Mouse (Mus musculus) stomach, embryonic 15.5 days (tissue): ENCODE measurements around the gene Prep. TPM values are rescaled to one million over a fixed set of nuclear protein-coding genes. Genes with fewer than 3 reads are reported as not detected.

Source experiments
- ATAC-seq: fragments of 200-750 bp; cut with Nextera tagmentation; 2 replicates; pipeline ENCODE4 v1.8.0; 2017; ENCODE audit warnings: low read depth, moderate number of reproducible peaks, moderate TSS enrichment; ENCODE audit not compliant: insufficient read depth, low FRiP score
- H3K27ac ChIP-seq: fragments of 300-500 bp; sonication (generic); 2 replicates; pipeline ENCODE4 v1.5.1; 2015; ENCODE audit warnings: mild to moderate bottlenecking, inconsistent platforms
- H3K27me3 ChIP-seq: fragments of 300-500 bp; sonication (generic); replicated peaks from 2 replicates; pipeline ENCODE4 v1.6.1; 2015; ENCODE audit warnings: inconsistent platforms
- H3K36me3 ChIP-seq: fragments of 300-500 bp; sonication (generic); 2 replicates; pipeline ENCODE4 v1.6.1; 2015; ENCODE audit warnings: inconsistent platforms
- H3K4me1 ChIP-seq: fragments of 300-500 bp; sonication (generic); 2 replicates; pipeline ENCODE4 v1.6.1; 2015; ENCODE audit warnings: inconsistent platforms
- H3K4me2 ChIP-seq: fragments of 300-500 bp; sonication (generic); 2 replicates; pipeline ENCODE4 v1.6.1; 2015; ENCODE audit warnings: mild to moderate bottlenecking, inconsistent platforms
- H3K4me3 ChIP-seq: fragments of 300-500 bp; sonication (generic); replicated peaks from 2 replicates; pipeline ENCODE4 v1.5.1; 2015; ENCODE audit warnings: inconsistent platforms
- H3K9ac ChIP-seq: fragments of 300-500 bp; sonication (generic); 2 replicates; pipeline ENCODE4 v1.6.1; 2015; ENCODE audit warnings: inconsistent platforms
- H3K9me3 ChIP-seq: fragments of 300-500 bp; sonication (generic); 2 replicates; pipeline ENCODE4 v1.6.1; 2016; ENCODE audit warnings: inconsistent platforms
- WGBS: fragments of 180-500 bp; shearing (Covaris S2); methylation state at CpG from one replicate; pipeline ENCODE4 v1.1.7; 2015; 5-methylcytosine and 5-hydroxymethylcytosine counted together
- polyA plus RNA-seq: library from polyadenylated mRNA; unstranded; fragments of >200 nt; fragmentation: Nextera tagmentation; extraction: Ambion mirVana; gene quantifications from 2 replicates; pipeline ENCODE4 v1.2.1, GENCODE M21; 2015

Prep gene
- polyA plus RNA-seq, 1 experiment from 2014 or later, result 22.1 TPM

DNA sequence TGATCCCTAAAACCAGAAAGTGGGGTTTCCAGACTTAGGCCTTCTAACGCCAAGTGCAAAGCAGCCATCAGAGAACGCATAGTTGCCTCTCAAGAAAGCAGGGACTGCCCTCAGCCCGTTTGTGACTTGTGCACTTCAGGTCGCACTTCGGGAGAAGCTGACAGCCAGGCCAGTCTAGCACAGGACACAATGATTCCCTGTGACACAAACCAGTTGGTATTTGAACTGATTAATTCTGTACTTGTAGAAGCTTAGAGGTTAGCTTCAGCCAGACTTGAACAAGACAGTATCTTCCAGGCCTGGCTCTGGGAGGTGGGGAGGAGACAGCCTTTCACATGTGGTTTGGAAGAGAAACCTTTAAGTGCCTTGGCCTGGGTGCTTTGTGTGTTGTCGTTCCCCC, 56.0 kb downstream of the Prep start:
- H3K36me3 ChIP-seq, result peaks cover 13% of the 10 kb centered on the region
- no peaks in the 10 kb centered on the region for H3K4me1 ChIP-seq
- no peaks in the 10 kb centered on the region for H3K9me3 ChIP-seq
- 83% methylated on average over 6 of the region's 6 CpGs for WGBS
- ATAC-seq, result no peak
- no peaks in the 10 kb centered on the region for H3K27me3 ChIP-seq
- no peak overlapping the region for H3K27ac ChIP-seq
- H3K4me2 ChIP-seq, result no peak overlapping the region
- no peak overlapping the region for H3K9ac ChIP-seq
- H3K4me3 ChIP-seq, result no peak overlapping the region

- H3K9me3 ChIP-seq, result no peaks in the 10 kb centered on the region
- no peak overlapping the region for H3K9ac ChIP-seq
- peaks cover 4% of the 10 kb centered on the region; the same call in 1 of the 2 replicates for H3K36me3 ChIP-seq
- H3K4me2 ChIP-seq, result no peak overlapping the region
- no peaks in the 10 kb centered on the region for H3K4me1 ChIP-seq
- no peak overlapping the region for H3K27ac ChIP-seq
- H3K4me3 ChIP-seq, result no peak overlapping the region
- WGBS, result 83% methylated on average over 11 of the region's 11 CpGs
- no peaks in the 10 kb centered on the region for H3K27me3 ChIP-seq
- no peak for ATAC-seq
These were observed 62.1 kb downstream of the Prep start for GRCm38 (mm10) chr10:45129105-45129504.

DNA sequence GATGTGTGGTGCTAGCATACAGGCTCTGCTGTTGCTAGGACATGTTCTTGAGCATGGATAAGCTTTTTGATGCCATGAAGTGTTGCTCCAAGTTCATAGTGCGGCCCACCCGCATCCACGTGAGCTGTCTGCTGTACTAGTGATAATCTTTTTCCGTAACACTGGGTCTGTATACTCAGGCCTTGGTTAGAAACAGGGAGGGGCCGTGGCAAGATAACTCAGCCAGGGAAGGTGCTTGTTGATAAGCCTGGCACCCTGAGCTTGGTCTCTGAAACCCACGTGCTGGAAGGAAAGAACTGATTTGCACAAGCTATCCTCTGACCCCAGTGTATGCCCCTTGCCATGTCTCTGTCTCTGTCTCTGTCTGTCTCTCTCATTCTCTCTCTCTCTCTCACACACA, 63.0 kb downstream of the Prep start:
- 74% methylated on average over 6 of the region's 6 CpGs for WGBS
- no peak overlapping the region for H3K27ac ChIP-seq
- ATAC-seq, result peak; percentile 71
- H3K9me3 ChIP-seq, result no peaks in the 10 kb centered on the region
- no peak overlapping the region for H3K9ac ChIP-seq
- H3K4me3 ChIP-seq, result no peak overlapping the region
- H3K36me3 ChIP-seq, result peaks cover 4% of the 10 kb centered on the region; the same call in 1 of the 2 replicates
- no peaks in the 10 kb centered on the region for H3K4me1 ChIP-seq
- H3K4me2 ChIP-seq, result no peak overlapping the region
- no peaks in the 10 kb centered on the region for H3K27me3 ChIP-seq

DNA sequence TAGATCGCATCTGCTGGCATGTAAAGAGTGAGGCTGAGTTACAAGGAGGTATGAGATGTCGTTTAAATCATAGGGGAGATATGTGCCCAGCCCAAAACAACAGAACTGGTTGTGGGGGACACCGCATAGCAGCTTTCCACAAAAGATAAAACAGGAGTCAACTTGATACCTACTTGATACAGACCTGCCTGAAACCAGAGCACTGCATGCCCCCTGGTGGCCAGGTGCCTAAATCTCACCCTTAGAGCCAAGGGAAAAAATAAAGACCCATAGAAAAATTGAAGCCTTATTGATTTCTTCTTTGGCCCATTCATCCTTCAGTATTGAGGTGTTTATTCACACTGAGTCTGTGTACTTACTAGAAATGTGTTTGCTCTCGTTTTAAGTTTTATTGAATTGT, 65.4 kb downstream of the Prep start:
- H3K4me1 ChIP-seq, result no peaks in the 10 kb centered on the region
- no peaks in the 10 kb centered on the region for H3K27me3 ChIP-seq
- no peak overlapping the region for H3K4me3 ChIP-seq
- H3K4me2 ChIP-seq, result no peak overlapping the region
- 63% methylated on average over 4 of the region's 4 CpGs for WGBS
- no peak overlapping the region for H3K9ac ChIP-seq
- H3K9me3 ChIP-seq, result no peaks in the 10 kb centered on the region
- no peak for ATAC-seq
- H3K36me3 ChIP-seq, result 0 out of 2 replicates have a peak, but pooled peaks cover 2% of the 10 kb centered on the region
- H3K27ac ChIP-seq, result no peak overlapping the region

DNA sequence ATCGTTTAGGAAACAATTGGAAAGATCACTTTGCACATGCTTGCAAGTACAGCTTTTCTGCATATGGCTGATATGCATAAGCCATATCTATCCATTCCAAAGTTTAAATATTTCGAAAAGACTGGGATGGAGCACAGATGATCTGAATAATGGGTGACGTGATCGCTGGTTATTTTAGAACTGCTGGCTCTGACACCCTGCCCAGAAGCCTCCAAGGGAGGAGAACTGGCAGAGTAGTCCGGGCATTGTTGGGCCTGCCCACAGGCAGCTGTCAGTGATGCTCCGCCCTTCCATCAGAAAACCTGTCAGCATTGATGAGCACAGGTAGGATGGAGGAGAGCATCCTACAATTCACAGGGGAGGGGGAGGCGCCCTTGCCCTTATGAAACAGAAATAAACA, 69.8 kb downstream of the Prep start:
- Histone ChIP-seq H3K27me3 (no peaks in the 10 kb centered on the region), H3K4me2 (no peak overlapping the region), H3K9ac (no peak overlapping the region), H3K4me1 (no peaks in the 10 kb centered on the region), H3K27ac (no peak overlapping the region), H3K4me3 (no peak overlapping the region), H3K36me3 (0 out of 2 replicates have a peak, but pooled peaks cover 2% of the 10 kb centered on the region), H3K9me3 (no peaks in the 10 kb centered on the region)
- 86% methylated on average over 7 of the region's 7 CpGs for WGBS
- no peak for ATAC-seq

DNA sequence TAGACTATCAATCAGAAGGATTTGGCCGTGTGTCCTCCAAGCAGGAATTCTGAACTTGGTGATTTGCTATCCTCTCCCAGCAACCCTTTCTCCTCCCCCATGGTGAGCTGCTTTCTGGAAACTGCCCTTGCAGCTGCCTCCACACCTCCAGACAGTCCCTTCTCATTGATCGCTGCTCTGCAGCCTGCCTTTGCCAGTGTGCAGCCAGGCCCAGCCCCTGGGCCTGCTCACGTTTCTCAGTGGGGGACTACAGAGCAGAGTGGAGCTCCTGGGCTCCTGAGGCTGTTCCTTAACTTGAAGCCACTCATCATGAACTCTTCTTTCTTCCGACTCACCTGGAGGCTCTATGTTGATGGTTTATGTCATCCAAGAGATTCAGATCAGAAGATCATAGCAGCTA, 72.9 kb downstream of the Prep start:
- H3K9me3 ChIP-seq, result no peaks in the 10 kb centered on the region
- no peak for ATAC-seq
- H3K27ac ChIP-seq, result no peak overlapping the region
- no peaks in the 10 kb centered on the region for H3K4me1 ChIP-seq
- WGBS, result 76% methylated on average over 4 of the region's 4 CpGs
- H3K27me3 ChIP-seq, result no peaks in the 10 kb centered on the region
- H3K36me3 ChIP-seq, result 0 out of 2 replicates have a peak, but pooled peaks cover 2% of the 10 kb centered on the region
- H3K4me3 ChIP-seq, result no peak overlapping the region
- H3K4me2 ChIP-seq, result no peak overlapping the region
- H3K9ac ChIP-seq, result no peak overlapping the region

GRCm38 (mm10) chr10:45140474-45141212, 73.6 kb downstream of the Prep start:
- no peak overlapping the region for H3K4me2 ChIP-seq
- no peak overlapping the region for H3K4me3 ChIP-seq
- WGBS, result 85% methylated on average over 7 of the region's 7 CpGs
- no peak overlapping the region for H3K27ac ChIP-seq
- H3K27me3 ChIP-seq, result no peaks in the 10 kb centered on the region
- ATAC-seq, result no peak
- no peak overlapping the region for H3K9ac ChIP-seq
- 0 out of 2 replicates have a peak, but pooled peaks cover 2% of the 10 kb centered on the region for H3K36me3 ChIP-seq
- no peaks in the 10 kb centered on the region for H3K9me3 ChIP-seq
- H3K4me1 ChIP-seq, result no peaks in the 10 kb centered on the region

- Histone ChIP-seq H3K9me3 (no peaks in the 10 kb centered on the region), H3K4me2 (no peak overlapping the region), H3K27me3 (no peaks in the 10 kb centered on the region), H3K4me1 (no peaks in the 10 kb centered on the region), H3K4me3 (no peak overlapping the region), H3K27ac (no peak overlapping the region), H3K9ac (no peak overlapping the region), H3K36me3 (no peaks in the 10 kb centered on the region)
- WGBS, result 74% methylated on average over 5 of the region's 5 CpGs
- no peak for ATAC-seq
These were observed 75.4 kb downstream of the Prep start for GRCm38 (mm10) chr10:45142359-45142758.

- Histone ChIP-seq H3K4me1 (no peaks in the 10 kb centered on the region), H3K36me3 (no peaks in the 10 kb centered on the region), H3K4me3 (no peak overlapping the region), H3K27me3 (no peaks in the 10 kb centered on the region), H3K9me3 (no peaks in the 10 kb centered on the region), H3K27ac (no peak overlapping the region), H3K4me2 (no peak overlapping the region), H3K9ac (no peak overlapping the region)
- WGBS, result 92% methylated on average over 6 of the region's 6 CpGs
- ATAC-seq, result no peak
These were observed 77.2 kb downstream of the Prep start for GRCm38 (mm10) chr10:45144038-45144817.

DNA sequence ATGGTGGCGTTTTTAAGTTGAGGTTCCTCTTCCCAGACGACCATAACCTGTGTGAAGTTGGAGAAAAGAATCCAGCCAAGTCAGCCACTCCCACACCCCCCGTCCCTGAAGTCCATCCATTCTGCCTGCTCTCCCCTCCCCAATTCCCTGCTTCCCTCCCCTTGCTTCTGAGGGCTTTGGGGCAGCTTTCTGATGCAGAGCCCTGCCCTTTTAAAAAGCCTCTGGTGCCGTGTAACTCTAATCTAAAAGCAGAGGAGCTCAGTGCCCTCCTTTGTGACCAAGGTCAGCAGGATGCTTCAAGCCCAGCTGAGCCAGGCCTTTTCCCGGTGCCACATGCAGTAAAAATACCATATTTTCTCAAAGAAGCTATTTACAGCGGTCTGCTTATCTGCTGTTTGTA, 79.8 kb downstream of the Prep start:
- H3K36me3 ChIP-seq, result peaks cover 3% of the 10 kb centered on the region; the same call in 1 of the 2 replicates
- no peaks in the 10 kb centered on the region for H3K9me3 ChIP-seq
- H3K4me1 ChIP-seq, result no peaks in the 10 kb centered on the region
- H3K9ac ChIP-seq, result no peak overlapping the region
- WGBS, result 40% methylated on average over 6 of the region's 6 CpGs
- H3K4me2 ChIP-seq, result no peak overlapping the region
- no peak for ATAC-seq
- H3K27ac ChIP-seq, result no peak overlapping the region
- H3K27me3 ChIP-seq, result no peaks in the 10 kb centered on the region
- H3K4me3 ChIP-seq, result no peak overlapping the region

GRCm38 (mm10) chr10:45151137-45151536, 84.1 kb downstream of the Prep start:
- no peak overlapping the region for H3K9ac ChIP-seq
- ATAC-seq, result no peak
- no peaks in the 10 kb centered on the region for H3K4me1 ChIP-seq
- no peak overlapping the region for H3K4me2 ChIP-seq
- H3K4me3 ChIP-seq, result no peak overlapping the region
- H3K27me3 ChIP-seq, result no peaks in the 10 kb centered on the region
- peaks cover 31% of the 10 kb centered on the region for H3K36me3 ChIP-seq
- H3K9me3 ChIP-seq, result no peaks in the 10 kb centered on the region
- 73% methylated on average over 5 of the region's 5 CpGs for WGBS
- H3K27ac ChIP-seq, result no peak overlapping the region
